Mouse (Mus musculus): ENCODE results near the gene Kif3b. TPM values are rescaled to one million over a fixed set of nuclear protein-coding genes. Genes with fewer than 3 reads are reported as not detected.

The Kif3b gene
- polyA plus RNA-seq, 1 experiment from 2014 or later = 16.4 TPM

DNA sequence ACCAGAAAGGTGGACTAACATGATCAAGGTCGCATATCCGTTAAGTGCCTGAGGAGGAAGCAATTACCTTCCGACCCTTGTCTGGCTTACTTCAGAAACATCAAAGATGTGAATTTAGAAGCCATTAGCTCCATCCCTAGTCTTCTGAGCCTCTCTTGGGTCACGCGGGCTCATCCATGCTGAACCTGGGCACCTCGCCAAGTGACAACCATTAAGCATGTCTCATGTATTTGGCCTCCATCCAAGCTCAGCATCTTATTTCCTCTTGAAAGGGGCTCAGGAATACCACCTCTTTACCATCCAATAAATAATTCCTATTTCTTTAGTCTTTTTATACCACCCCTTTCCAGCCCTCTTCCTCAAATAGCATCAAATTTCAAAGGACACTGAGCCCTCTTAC lies 3.4 kb upstream of the Kif3b start:
- Histone ChIP-seq H3K4me2 (ENCODE audit: low read depth, low read length) (no peak overlapping the region), H3K4me3 (ENCODE audit: low read depth, low read length) (no peak overlapping the region), H3K27me3 (ENCODE audit: control insufficient read depth, insufficient read depth, low read length) (no peaks in the 10 kb centered on the region), H3K27ac (ENCODE audit: low read depth, low read length) (no peak overlapping the region), H3K9me3 (ENCODE audit: control insufficient read depth, low read length) (no peaks in the 10 kb centered on the region), H3K4me1 (ENCODE audit: control insufficient read depth, insufficient read depth, low read length) (peaks cover 9% of the 10 kb centered on the region), H3K9ac (replicated peaks; ENCODE audit: low read depth, low read length) (no peak overlapping the region), H3K36me3 (ENCODE audit: control insufficient read depth, insufficient read depth, low read length) (no peaks in the 10 kb centered on the region)
- no peak for ATAC-seq (ENCODE audit: low read depth)
- 37% methylated on average over 6 of the region's 6 CpGs for WGBS

DNA sequence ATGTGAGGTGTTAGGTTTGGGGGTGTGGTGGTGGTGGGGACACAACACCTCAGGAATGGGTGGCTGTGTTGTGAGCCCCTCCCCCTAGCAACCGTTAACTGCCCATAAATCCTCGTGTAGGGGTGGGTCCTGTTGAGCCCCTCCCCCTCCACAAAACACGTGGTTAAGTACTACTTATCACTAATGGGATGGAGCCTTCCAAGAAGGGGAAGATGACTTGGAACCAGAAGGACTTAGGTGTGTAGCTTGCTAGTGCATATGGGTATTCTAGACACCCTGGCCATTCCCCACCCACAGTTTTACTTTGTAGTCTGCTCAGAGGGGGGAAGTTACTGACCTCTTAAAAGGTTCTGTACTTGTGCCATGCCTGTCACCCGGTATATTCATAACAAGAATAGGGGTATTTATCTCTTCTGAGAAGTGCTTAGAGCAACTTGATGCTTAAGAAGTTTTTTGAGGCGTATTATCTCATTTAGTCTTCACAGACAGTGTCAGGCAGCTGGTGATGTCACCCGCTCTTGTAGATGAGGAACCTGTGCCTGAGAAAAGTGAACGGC lies 1.2 kb downstream of the Kif3b start:
- Histone ChIP-seq H3K9me3 (ENCODE audit: control insufficient read depth, low read length) (no peaks in the 10 kb centered on the region), H3K4me1 (ENCODE audit: control insufficient read depth, insufficient read depth, low read length) (peaks cover 9% of the 10 kb centered on the region), H3K4me2 (ENCODE audit: low read depth, low read length) (peak overlapping the region; percentile 63), H3K36me3 (ENCODE audit: control insufficient read depth, insufficient read depth, low read length) (no peaks in the 10 kb centered on the region), H3K27ac (ENCODE audit: low read depth, low read length) (no peak overlapping the region), H3K27me3 (ENCODE audit: control insufficient read depth, insufficient read depth, low read length) (no peaks in the 10 kb centered on the region), H3K4me3 (ENCODE audit: low read depth, low read length) (peak overlapping the region; percentile 99), H3K9ac (replicated peaks; ENCODE audit: low read depth, low read length) (no peak overlapping the region)
- ATAC-seq (ENCODE audit: low read depth) = no peak
- 50% methylated on average over 7 of the region's 7 CpGs for WGBS

DNA sequence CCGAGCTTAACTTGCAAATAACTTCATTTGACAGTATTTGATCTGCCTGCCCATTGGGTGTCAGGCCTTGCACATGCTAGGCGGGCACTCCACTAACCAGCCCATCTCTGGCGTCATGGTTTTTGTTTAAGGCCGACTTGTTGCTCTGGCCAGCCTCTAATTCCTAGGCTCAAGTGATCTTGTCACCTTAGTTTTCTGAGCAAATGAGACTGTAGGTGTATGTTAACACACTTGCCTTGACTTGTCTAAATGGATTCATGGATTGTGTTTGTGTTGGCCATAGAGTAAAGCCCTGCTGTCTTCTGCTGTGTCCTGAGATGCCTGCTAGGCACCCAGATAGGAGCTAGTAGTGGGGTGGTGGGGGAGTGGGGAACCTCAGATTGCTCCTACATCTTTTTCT lies 4.0 kb downstream of the Kif3b start:
- ATAC-seq (ENCODE audit: low read depth) = no peak
- H3K27ac ChIP-seq (ENCODE audit: low read depth, low read length) = no peak overlapping the region
- H3K4me1 ChIP-seq (ENCODE audit: control insufficient read depth, insufficient read depth, low read length) = peaks cover 9% of the 10 kb centered on the region
- WGBS = 90% methylated on average over 4 of the region's 4 CpGs
- no peaks in the 10 kb centered on the region for H3K9me3 ChIP-seq (ENCODE audit: control insufficient read depth, low read length)
- no peak overlapping the region for H3K4me2 ChIP-seq (ENCODE audit: low read depth, low read length)
- no peak overlapping the region for H3K4me3 ChIP-seq (ENCODE audit: low read depth, low read length)
- no peaks in the 10 kb centered on the region for H3K36me3 ChIP-seq (ENCODE audit: control insufficient read depth, insufficient read depth, low read length)
- no peaks in the 10 kb centered on the region for H3K27me3 ChIP-seq (ENCODE audit: control insufficient read depth, insufficient read depth, low read length)
- H3K9ac ChIP-seq (replicated peaks; ENCODE audit: low read depth, low read length) = no peak overlapping the region

DNA sequence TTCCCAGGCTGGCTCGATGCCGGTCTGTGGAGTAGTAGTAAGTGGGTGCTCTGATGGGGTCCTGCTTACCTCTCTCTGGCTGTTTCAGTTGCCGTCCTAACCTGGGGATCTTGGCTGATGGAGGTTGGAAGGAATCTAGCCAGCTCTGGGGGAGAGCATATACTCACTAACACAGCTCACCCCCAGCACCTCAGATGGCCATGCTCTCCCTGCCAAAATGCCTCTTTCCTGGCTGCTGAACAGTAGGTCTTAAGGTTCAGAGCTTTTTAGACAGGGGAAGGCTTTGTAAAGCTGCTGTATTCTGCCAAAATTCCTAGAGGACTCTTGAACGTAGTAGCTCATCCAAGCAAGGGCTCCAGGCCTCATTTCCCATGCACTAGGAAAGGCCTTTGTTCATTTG lies 6.6 kb downstream of the Kif3b start:
- H3K4me1 ChIP-seq (ENCODE audit: control insufficient read depth, insufficient read depth, low read length) = no peaks in the 10 kb centered on the region
- H3K9me3 ChIP-seq (ENCODE audit: control insufficient read depth, low read length) = no peaks in the 10 kb centered on the region
- H3K4me2 ChIP-seq (ENCODE audit: low read depth, low read length) = no peak overlapping the region
- H3K36me3 ChIP-seq (ENCODE audit: control insufficient read depth, insufficient read depth, low read length) = no peaks in the 10 kb centered on the region
- H3K4me3 ChIP-seq (ENCODE audit: low read depth, low read length) = no peak overlapping the region
- no peak overlapping the region for H3K9ac ChIP-seq (replicated peaks; ENCODE audit: low read depth, low read length)
- WGBS = 80% methylated on average over 4 of the region's 4 CpGs
- no peak overlapping the region for H3K27ac ChIP-seq (ENCODE audit: low read depth, low read length)
- no peak for ATAC-seq (ENCODE audit: low read depth)
- H3K27me3 ChIP-seq (ENCODE audit: control insufficient read depth, insufficient read depth, low read length) = no peaks in the 10 kb centered on the region

GRCm38 (mm10) chr2:153298460-153298859 lies 7.2 kb downstream of the Kif3b start:
- Histone ChIP-seq H3K4me3 (ENCODE audit: low read depth, low read length) (no peak overlapping the region), H3K27me3 (ENCODE audit: control insufficient read depth, insufficient read depth, low read length) (no peaks in the 10 kb centered on the region), H3K4me2 (ENCODE audit: low read depth, low read length) (no peak overlapping the region), H3K9ac (replicated peaks; ENCODE audit: low read depth, low read length) (no peak overlapping the region), H3K27ac (ENCODE audit: low read depth, low read length) (no peak overlapping the region), H3K36me3 (ENCODE audit: control insufficient read depth, insufficient read depth, low read length) (no peaks in the 10 kb centered on the region), H3K4me1 (ENCODE audit: control insufficient read depth, insufficient read depth, low read length) (no peaks in the 10 kb centered on the region), H3K9me3 (ENCODE audit: control insufficient read depth, low read length) (no peaks in the 10 kb centered on the region)
- ATAC-seq (ENCODE audit: low read depth) = no peak
- WGBS = 66% methylated on average over 4 of the region's 4 CpGs

- Histone ChIP-seq H3K9me3 (ENCODE audit: control insufficient read depth, low read length) (no peaks in the 10 kb centered on the region), H3K9ac (replicated peaks; ENCODE audit: low read depth, low read length) (no peak overlapping the region), H3K27me3 (ENCODE audit: control insufficient read depth, insufficient read depth, low read length) (no peaks in the 10 kb centered on the region), H3K27ac (ENCODE audit: low read depth, low read length) (no peak overlapping the region), H3K36me3 (ENCODE audit: control insufficient read depth, insufficient read depth, low read length) (no peaks in the 10 kb centered on the region), H3K4me3 (ENCODE audit: low read depth, low read length) (no peak overlapping the region), H3K4me2 (ENCODE audit: low read depth, low read length) (no peak overlapping the region), H3K4me1 (ENCODE audit: control insufficient read depth, insufficient read depth, low read length) (no peaks in the 10 kb centered on the region)
- WGBS = 72% methylated on average over 4 of the region's 4 CpGs
- no peak for ATAC-seq (ENCODE audit: low read depth)
These were observed 7.7 kb downstream of the Kif3b start for GRCm38 (mm10) chr2:153298863-153299262.

DNA sequence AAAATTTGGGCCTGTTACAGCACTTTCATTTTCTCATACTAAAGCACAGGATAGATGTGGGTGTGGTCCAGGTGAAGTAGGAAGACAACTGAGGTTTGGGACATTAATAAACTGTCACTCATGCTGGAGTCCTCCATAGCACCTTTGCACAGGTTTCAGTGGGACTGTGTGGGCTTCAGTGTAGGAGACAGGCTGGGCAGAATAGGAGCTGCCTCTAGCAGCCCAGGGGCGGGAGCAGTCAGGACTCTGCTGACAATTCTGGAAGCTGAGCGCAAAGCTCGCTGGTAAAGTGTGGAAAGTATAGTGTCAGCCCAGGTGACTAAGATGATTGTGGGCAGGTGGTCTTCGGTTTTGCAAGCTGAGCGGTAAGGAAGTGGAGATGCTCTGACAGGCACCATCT lies 9.9 kb downstream of the Kif3b start:
- Histone ChIP-seq H3K4me3 (ENCODE audit: low read depth, low read length) (no peak overlapping the region), H3K27ac (ENCODE audit: low read depth, low read length) (no peak overlapping the region), H3K9me3 (ENCODE audit: control insufficient read depth, low read length) (no peaks in the 10 kb centered on the region), H3K4me2 (ENCODE audit: low read depth, low read length) (no peak overlapping the region), H3K36me3 (ENCODE audit: control insufficient read depth, insufficient read depth, low read length) (no peaks in the 10 kb centered on the region), H3K9ac (replicated peaks; ENCODE audit: low read depth, low read length) (no peak overlapping the region), H3K27me3 (ENCODE audit: control insufficient read depth, insufficient read depth, low read length) (no peaks in the 10 kb centered on the region), H3K4me1 (ENCODE audit: control insufficient read depth, insufficient read depth, low read length) (0 out of 2 replicates have a peak, but pooled peaks cover 3% of the 10 kb centered on the region)
- 96% methylated on average over 5 of the region's 5 CpGs for WGBS
- ATAC-seq (ENCODE audit: low read depth) = no peak

DNA sequence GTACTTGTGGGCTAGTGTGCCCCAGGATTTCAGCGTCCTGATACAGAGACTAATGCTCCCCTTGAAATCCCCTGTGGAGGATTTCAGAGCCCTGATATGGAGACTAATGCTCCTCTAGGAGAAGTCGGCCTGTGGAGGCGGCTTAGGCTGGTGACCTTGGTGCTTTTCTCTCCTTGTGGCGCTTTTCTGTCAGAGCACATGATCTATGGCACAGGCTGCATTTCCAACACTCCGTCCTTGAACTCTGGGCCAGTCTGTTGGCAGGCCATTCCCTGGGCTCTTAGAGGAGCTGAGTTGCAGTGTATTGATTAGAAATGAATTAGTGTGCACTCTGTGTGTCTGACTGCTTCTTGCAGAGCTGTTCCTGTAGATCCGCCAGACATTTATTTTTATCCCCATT lies 14.0 kb downstream of the Kif3b start:
- H3K27me3 ChIP-seq (ENCODE audit: control insufficient read depth, insufficient read depth, low read length) = no peaks in the 10 kb centered on the region
- 0 out of 2 replicates have a peak, but pooled peaks cover 3% of the 10 kb centered on the region for H3K4me1 ChIP-seq (ENCODE audit: control insufficient read depth, insufficient read depth, low read length)
- H3K4me3 ChIP-seq (ENCODE audit: low read depth, low read length) = no peak overlapping the region
- peak overlapping the region; percentile 34; the same call in 1 of the 2 replicates for H3K27ac ChIP-seq (ENCODE audit: low read depth, low read length)
- H3K9me3 ChIP-seq (ENCODE audit: control insufficient read depth, low read length) = no peaks in the 10 kb centered on the region
- 51% methylated on average over 6 of the region's 6 CpGs for WGBS
- no peaks in the 10 kb centered on the region for H3K36me3 ChIP-seq (ENCODE audit: control insufficient read depth, insufficient read depth, low read length)
- H3K4me2 ChIP-seq (ENCODE audit: low read depth, low read length) = no peak overlapping the region
- no peak overlapping the region for H3K9ac ChIP-seq (replicated peaks; ENCODE audit: low read depth, low read length)
- ATAC-seq (ENCODE audit: low read depth) = peak; percentile 41; the same call in 1 of the 2 replicates

- WGBS = 64% methylated on average over 7 of the region's 7 CpGs
- no peaks in the 10 kb centered on the region for H3K36me3 ChIP-seq (ENCODE audit: control insufficient read depth, insufficient read depth, low read length)
- H3K27ac ChIP-seq (ENCODE audit: low read depth, low read length) = no peak overlapping the region
- ATAC-seq (ENCODE audit: low read depth) = no peak
- H3K4me2 ChIP-seq (ENCODE audit: low read depth, low read length) = no peak overlapping the region
- no peaks in the 10 kb centered on the region for H3K9me3 ChIP-seq (ENCODE audit: control insufficient read depth, low read length)
- 0 out of 2 replicates have a peak, but pooled peaks cover 3% of the 10 kb centered on the region for H3K4me1 ChIP-seq (ENCODE audit: control insufficient read depth, insufficient read depth, low read length)
- H3K27me3 ChIP-seq (ENCODE audit: control insufficient read depth, insufficient read depth, low read length) = no peaks in the 10 kb centered on the region
- no peak overlapping the region for H3K4me3 ChIP-seq (ENCODE audit: low read depth, low read length)
- H3K9ac ChIP-seq (replicated peaks; ENCODE audit: low read depth, low read length) = no peak overlapping the region
These were observed 17.4 kb downstream of the Kif3b start for GRCm38 (mm10) chr2:153308586-153308985.

Data from neural tube, embryonic 14.5 days (tissue).